Mouse (Mus musculus): ENCODE data around the gene Nr1h3.

Gene Nr1h3

DNA sequence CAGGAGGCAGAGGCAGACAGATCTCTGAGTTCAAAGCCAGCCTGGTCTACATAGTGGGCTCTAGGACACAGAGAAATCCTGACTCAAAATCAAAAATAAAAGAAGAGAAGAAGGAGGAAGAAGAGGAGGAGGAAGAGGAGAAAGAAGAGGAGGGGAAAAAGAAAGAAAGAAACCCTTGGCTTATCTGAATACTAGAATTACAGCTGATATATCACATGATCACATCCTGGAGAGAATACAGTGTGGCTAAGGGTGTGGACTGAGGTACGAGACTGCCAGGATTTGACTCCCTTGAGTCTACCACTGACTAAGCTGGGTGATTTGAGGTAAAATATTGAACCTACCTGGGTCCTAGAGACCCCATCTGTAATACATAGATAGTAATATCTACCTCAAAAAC, 16.4 kb downstream of the Nr1h3 start:
- DNase-seq (ENCODE audit: low read depth, low spot score): no peak

DNA sequence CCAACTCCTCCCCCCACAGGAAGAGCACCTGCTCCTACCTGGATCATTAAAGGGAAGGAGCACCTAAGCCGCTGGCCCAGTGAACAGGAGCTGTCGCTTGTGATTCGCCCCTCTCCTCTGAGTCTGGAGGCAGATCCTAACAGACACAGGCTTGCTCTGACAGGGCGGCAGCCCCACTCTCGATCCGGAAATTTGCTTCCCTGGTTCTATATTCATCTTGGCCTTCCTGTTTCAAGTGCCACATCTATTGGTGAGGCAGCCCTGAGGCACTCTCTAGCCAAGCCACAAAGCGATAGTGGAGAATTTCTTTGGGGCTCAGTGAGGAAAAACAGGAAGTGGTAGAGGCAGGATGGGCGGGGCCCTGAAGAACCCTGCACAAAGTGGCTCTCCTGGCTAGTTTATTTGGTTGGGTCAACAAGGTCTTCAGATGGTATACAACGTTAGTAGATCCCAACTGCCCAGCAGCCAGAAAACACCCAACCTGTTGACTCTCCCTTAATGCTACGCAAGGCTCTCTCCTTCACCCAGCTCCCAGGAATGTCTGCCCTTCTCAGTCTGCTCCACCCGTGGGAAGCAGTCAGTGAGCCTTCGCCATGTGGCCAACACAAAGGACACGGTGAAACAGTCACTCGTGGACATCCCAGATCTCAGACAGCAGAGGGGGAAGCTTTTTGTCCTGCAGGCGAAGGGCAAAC, 18.8 kb downstream of the Nr1h3 start, which contains the start of gene Madd:
Gene Madd (minus strand): TSS at position 127 of the 695 bp plus-strand sequence.
- DNase-seq (ENCODE audit: low read depth, low spot score): no peak

DNA sequence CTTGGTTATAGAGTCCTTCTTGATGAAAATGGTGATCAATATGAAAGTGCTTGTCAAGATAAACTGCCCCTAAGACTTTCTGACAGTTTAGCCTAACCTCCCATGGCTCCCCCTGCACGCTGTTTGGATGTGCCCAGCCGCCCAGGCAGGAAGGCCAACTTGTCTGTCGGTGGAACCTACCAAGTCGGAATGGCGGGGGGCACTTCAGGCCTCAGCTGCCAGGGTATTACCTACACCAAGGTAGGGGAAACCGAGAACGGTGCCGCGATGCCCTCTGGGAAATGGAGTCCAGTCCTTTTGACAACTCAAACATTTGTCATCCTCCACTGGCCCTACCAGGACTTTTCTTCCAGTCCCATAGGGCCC, 19.5 kb downstream of the Nr1h3 start:
- DNase-seq (ENCODE audit: low read depth, low spot score): peak; percentile 99

DNA sequence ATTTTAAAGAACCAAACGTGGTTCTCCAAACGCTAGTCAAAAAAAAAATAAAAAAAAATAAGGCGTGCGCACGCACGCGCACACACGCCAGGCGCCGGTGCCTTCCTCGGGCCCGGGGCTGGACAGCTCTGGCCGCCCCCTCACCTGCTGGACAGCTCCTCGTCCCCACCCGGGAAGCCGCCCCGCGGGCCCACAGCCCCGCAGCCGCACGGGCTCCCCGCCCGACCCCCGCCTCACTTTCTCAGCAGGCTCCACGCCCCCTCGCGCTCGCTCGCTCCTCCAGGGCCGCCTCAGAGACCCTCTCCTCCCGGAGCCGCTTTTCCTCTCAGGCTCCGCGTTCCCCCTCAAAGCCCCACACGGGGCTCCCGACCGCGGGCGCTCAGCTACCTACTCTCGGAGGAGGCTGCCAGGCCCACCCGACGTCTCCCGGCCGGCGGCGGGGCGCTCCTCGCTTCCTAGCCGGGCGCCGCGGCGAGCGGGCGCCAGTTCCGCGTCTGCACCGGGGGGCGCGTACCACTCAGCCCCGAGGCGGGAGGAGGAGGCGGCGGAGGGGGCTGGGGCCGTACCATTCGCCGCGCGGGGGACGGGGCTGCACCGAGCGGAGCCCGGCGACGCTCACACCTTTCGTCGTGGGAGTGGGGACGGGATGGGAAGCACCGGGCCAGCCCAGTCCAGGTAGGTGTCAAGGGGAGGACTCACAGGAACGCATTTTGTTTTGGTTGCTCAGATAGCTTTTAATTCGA, 20.1 kb downstream of the Nr1h3 start:
- DNase-seq (ENCODE audit: low read depth, low spot score): peak; percentile 87

DNA sequence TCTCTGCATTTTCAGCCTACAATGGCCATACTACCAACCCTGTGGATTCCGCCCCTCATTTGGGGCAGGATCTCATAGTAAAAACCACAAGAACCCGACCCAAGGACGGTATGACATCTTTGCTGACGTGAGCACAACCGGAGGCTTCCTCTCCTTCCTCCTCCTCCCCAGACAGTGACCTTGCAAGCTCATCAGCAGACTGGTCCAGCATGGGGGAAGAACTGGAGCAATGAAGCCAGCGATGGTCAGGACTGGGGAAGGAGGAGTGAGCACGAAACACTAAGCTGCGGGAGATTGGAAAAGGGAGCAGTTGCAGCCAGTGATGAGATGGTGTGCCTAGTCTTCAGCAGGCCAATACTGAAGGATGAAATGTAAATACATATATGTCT, 20.6 kb downstream of the Nr1h3 start:
- DNase-seq (ENCODE audit: low read depth, low spot score): no peak

DNA sequence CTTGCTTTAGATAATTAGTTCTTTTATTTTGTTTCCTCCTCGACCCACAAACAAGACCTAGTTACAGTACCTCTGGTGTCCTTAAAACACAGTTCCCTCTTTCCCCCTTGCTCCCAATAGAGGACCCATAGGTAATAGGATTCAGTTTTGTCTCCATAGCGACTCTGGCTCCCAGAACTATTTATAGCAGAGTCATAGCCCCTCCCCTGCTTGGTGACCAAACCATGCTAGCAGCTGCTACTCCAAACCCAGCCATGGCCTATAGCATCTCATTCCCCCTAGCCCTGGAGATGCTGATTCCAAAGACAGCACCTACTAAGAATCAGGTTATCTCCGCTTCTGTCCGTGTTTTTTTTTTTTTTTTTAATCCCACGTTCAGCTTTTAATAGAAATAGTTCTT, 21.9 kb downstream of the Nr1h3 start:
- DNase-seq (ENCODE audit: low read depth, low spot score): no peak

DNA sequence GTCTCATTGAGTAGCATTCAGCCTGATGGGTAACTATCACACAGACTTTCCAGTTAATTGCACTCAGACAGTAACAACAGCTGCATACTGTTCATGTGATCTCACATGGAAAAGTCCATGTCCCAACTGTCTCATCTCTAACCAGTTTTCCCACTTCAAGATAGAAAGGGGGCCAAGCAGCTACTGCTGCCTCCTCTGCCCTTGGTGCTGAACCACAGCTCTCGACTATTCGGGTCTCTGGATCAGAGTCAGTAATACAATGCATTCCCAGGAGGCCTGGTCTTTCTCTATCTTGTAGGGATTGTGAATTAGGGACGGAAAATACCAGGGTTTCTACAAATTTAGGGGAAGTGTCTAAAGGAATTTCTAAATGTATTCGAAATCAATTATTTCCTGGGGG, 22.8 kb downstream of the Nr1h3 start:
- DNase-seq (ENCODE audit: low read depth, low spot score): no peak

DNA sequence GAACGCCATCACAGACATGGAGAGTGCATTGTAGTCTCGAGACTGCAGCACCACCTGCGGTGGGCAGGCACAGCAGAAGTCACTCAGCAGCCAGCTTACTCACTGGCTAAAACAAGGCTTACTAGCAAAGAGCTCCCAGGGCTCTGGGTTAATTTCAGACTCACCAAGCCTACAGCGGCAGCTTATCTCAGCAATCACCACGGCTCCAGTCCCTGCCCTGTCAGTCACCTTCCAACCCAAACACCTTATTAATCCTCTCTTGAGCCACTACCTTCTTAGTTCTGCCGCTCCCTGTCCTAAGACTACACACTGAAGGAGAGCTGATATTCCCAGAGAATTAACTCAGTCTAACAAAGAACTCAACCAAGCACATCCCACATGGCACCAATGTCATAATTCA, 26.4 kb downstream of the Nr1h3 start:
- no peak for DNase-seq (ENCODE audit: low read depth, low spot score)

DNA sequence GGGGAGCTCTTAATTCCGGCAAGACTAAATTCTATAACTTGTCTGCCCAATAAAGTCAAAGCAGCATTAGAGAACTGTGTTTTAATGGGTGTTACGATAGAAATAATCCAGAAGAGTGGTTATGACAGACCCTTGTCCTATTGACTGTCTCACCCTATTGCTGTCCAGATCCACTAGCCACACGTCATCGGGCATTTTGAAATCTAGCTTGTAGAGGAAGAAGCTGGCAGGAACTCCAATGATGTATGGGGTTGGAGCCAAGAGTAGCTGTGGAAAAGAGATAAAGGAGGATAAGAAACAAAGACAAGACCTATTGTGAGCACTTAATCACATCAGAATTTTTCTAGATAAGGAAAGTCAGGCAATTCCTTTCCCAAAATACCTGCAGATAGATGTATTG, 27.1 kb downstream of the Nr1h3 start:
- no peak for DNase-seq (ENCODE audit: low read depth, low spot score)

DNA sequence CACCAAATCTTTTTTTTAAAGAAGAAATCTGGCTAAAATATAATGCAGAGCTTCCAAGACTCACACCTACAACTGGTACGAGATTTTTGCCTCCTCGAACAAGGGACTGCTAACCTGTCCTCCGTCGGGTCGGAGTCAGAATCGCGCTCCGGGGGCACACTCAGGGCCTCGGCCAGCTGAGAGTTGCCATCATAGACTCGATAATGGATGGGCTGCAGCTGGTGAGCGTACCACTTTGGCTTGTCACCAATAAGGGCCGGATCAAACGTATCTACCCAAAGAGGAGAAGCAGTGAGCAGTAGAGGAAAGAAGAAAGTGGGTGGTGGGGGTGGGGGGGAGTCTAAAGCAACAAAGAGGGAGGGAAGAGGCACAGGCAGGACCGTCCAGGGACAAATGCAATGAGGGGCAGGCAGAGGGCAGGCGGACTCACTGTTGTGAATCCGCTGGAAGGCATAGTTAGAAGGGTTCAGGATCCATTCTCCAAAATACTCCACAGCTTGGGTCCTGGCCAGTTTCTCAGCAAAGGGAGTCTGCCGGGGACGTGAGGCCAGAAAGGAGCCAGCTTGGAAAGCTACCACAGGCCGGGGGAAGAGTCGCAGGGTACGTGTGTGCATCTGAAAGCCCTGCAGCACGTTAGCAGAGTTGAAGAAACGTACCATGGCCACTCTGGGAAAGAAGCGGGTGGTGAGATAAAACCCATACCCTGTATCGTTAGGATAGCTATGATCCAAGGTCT, 32.9 kb downstream of the Nr1h3 start:
- no peak for DNase-seq (ENCODE audit: low read depth, low spot score)

DNA sequence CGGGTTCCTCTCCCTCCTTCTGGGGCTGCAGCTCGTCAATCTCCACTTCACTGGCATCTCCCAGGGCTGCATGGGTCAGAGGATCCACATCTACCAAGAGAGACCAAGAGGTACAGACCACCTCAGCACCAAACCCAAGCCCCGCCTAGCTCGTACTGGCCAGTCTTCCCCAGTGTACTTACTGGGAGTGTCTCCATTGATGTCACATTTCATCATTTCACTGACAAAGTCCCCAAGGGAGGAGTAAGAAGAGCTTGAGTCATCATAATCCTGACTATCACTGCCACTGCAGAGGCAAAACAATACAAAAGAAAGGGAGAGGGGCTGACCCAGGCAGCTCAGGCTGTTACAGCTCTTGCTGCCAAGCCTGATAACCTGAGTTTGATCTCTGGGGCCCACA, 35.0 kb downstream of the Nr1h3 start:
- DNase-seq (ENCODE audit: low read depth, low spot score): no peak

DNA sequence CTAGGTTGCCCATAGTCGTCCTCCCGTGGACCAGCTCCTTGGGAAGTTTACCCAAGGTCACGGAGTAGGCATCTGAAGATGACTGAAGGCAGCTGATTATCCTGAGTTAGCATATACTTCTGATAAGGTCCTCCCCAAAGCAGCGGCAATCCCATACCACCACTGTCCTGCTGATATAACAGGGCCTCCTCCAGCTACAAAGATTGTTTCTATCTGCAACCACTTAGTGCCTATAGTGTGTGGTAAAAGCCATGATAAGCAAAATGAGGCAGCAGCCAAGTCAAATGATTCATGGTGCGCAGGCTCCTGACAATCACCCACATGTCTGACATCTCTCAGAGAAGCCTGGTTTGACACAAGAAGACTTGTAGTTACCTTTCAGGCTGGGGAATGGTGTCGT, 37.6 kb downstream of the Nr1h3 start:
- no peak for DNase-seq (ENCODE audit: low read depth, low spot score)

DNA sequence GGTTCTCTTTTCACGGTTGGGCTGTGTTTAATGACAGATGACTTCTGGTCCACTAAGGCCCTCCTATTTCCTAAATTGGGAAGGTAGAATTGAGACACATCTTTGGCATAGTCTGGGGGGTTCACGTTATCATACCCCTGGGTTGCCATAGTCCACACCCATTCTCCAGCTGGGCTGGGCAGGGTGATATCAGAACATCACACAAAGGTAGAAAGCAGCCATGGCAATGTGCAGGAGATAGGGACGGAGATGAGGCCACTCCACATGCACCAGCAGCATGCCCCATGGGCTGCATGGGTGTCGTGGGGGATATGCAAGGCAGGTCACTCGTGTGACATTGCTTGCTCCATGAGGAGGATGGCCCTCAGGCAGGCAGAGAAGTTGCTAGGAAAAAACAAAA, 39.1 kb downstream of the Nr1h3 start:
- no peak for DNase-seq (ENCODE audit: low read depth, low spot score)

DNA sequence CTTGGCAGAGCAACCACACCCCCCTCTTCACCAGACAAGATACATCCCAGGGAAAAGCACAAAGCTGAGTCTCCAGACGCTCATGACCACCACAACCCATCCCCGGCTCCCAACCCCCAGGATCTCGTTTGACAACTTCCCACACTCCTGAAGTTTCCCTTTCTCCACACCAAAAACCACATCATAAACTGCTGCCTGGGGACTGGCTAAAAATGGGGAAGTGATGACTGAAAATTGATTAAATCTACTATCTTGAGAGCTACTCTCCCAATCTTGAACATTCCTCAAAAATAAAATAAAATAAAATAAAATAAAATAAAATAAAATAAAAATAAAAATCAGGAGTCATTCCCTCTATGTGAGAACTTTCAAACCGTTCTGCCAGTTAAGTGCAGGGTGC, 39.7 kb downstream of the Nr1h3 start:
- DNase-seq (ENCODE audit: low read depth, low spot score): no peak

DNA sequence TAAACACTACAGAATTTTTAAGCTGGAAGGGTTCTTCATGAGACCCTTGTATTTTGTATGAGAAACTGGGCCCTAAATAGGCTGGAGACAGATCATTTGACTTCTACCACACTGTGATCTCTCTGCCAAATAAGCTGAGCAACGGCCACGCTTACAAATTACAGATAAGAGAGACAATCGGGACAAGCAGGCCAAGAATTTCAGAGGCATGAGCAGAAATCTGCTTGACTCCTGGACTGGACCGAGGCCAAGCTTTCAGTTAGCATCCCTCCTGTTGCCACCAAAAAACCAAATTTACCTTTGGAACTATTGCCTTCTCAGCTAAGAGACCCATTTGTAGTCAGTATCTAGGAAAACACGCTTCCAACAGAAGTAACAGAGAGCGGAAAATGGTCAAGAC, 42.0 kb downstream of the Nr1h3 start:
- no peak for DNase-seq (ENCODE audit: low read depth, low spot score)

DNA sequence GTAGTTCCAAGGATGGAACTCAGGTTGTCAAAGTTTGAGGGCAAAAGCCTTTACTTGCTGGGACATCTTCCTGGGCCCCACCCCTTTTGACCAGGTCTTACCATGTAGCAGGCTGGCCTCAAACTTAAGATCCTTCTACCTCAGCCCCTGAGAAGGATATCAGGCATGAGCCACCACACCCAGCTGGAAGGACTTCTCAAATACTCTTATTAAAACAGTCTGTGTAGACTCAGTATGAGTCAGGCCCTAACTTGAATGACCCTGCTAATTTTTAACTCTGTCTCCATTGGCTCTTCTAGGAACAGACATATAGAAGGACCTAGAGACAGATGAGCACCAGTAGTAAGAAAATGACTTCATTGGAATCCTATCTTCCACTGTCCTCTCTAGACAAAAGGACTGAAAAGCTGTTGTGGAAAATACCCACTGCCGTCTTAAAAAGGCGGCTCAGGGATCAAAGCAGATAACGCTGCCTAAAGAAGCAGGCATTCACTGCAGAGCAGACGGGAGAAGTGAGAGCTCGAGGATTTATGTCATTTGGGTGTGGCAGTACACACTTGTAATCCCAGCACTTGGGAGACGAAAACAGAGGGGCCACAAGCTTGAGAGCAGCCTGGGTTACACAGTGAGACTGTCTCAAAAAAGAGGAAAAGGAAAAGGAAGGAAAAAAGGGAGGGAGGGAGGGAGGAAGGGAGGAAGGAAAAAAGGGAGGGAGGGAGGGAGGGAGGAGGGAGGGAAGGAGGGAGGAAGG, 45.5 kb downstream of the Nr1h3 start:
- DNase-seq (ENCODE audit: low read depth, low spot score): no peak

DNA sequence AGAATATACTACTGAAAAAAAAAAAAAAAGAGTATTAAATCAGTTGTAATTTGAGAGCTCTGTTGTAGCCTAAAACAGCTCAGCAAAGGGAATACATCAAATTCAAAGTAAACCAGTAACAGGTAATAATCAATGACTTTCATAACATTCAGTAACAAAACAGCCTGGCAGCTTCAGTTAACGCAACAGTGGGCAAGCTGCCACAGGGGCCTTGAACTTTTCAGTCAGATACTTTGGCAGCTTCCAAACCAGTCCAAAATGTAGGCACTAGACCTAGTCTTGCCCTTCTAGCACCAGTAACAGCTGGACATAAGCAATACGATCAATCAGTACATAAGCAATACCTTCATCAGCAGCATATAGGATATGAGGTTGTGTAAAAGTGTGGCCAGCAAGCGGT, 48.5 kb downstream of the Nr1h3 start:
- no peak for DNase-seq (ENCODE audit: low read depth, low spot score)

DNA sequence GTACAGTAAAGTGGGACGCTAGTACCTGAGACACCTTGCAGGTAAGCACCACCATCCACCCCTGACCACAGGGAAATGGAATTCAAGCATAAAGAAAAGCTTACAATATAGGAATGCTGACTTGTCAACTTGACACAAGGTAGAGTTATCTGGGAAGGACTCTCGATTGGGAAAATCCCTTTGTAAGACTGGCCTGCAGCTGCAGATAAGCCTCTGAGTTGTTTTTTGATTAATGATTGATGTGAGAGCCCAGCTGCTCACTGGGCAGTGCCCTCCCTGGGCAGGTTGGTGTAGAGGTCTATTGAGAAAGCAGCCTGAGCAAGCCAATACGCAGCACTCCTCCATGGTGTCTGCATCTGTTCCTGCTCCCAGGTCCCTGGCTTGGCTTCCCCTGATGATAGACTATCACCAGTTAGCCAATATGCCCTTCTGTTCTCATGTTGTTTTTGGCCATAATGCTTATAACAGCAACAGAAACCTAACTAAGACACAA, 49.7 kb downstream of the Nr1h3 start:
- no peak for DNase-seq (ENCODE audit: low read depth, low spot score)

DNA sequence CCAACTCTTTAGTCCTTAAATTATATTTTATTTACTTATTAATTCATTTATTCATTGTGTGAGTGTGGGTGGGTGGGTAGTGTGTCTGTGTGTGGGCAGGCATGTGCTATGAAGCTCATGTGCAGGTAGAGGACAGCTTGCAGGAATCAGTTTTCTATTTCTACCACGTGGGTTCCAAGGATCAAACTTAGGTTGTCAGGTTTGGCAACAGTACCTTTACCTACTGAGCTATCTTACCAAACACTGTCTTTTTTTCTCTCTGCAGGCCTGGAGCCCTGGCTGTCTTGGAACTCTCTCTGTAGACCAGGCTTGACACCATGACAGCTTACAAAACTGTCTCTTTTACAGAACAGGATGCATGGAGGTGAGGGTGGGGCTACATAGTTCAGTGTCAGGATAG, 51.3 kb downstream of the Nr1h3 start:
- DNase-seq (ENCODE audit: low read depth, low spot score): no peak

DNA sequence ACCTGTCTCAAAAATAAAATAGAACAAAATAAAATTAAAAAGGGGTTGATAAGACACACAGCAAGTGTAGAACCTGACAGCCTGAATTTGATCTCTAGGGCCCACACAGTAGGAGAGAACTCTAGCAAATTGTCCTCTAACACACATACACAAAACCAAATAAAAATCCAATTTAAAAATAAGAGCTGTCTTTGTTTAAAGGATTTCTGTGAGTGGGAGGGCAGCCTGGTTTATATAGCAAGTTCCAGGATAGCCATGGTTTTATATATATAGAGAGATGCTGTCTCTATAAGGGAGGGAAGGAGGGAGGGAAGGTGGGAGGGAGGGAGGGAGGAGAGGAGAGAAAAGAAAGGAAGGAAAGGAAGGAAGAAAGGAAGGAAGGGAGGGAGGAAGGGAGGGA, 54.5 kb downstream of the Nr1h3 start:
- DNase-seq (ENCODE audit: low read depth, low spot score): peak; percentile 28

DNA sequence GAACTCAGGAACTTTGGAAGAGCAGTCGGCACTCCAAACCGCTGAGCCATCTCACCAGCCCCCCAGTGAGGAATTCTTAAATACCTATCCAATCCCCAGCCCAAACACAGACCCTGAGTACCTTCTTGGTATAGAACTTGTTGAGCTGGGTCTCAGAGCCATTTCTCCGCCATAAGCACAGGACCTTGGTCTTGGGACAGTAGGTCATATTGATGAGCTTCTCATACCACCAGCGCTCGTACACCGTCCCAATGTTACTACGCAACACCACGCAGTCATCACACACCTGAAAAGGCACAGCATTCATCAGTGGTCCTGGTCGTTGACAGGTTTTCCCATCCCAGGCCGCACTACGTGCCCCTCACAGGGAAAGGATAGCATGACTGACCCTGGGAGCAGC, 59.2 kb downstream of the Nr1h3 start:
- DNase-seq (ENCODE audit: low read depth, low spot score): no peak

DNA sequence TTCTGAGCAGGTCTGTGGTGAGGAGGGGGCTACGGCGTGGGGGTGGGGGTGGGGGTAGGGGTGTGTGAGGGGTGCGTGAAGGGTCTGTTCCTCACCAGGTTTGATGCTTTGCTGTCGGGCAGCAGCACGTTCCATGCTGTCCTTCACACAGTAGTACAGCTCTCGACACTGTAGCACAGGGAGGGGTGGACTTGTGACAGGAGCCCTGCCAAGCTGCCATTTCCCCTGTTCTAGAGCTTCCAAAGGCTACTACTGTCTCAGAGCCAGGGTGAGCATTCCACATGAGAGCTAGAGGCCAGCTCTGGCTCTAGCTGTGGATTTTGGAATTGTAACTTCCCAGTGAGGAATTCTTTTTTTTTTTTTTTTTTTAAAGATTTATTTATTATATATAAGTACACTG, 59.7 kb downstream of the Nr1h3 start:
- no peak for DNase-seq (ENCODE audit: low read depth, low spot score)

All from telencephalon, adult 2 months (tissue).